Mouse (Mus musculus): Measurements from ENCODE around the gene Cbx5. TPM values are rescaled to one million over a fixed set of nuclear protein-coding genes. Genes with fewer than 3 reads are reported as not detected.

Gene Cbx5
- total RNA-seq, 1 experiment from 2014 or later: 88.5 TPM

GRCm38 (mm10) chr15:103144176-103144575, 95.4 kb downstream of the Cbx5 start:
- no peak for DNase-seq

Small RNAs within 50 kb of the gene (microRNA-seq; reads per million reads assigned to microRNA genes)
- gene Mir148b: 139 to 207 reads per million in 2 experiments

Other genes starting within 250 kb of the Cbx5 start
- gene Hoxc8, start 249.2 kb downstream of the Cbx5 start, total RNA-seq (2021): 21.5 and 26.7 TPM in 2 replicates
- gene Hoxc6, start 241.6 kb downstream of the Cbx5 start, total RNA-seq (2021): 59.4 and 68.1 TPM in 2 replicates
- gene Hoxc4, start 220.9 kb downstream of the Cbx5 start, total RNA-seq (2021): 7.3 and 8.4 TPM in 2 replicates
- gene Smug1, start 72.7 kb downstream of the Cbx5 start, total RNA-seq (2021): 12.1 and 19.9 TPM in 2 replicates
- gene Hnrnpa1, start 616 bp upstream of the Cbx5 start, total RNA-seq (2021): 210 and 212 TPM in 2 replicates
- 0.58 TPM in 1 of 2 replicates, not detected in the other for gene Nfe2, start 18.6 kb upstream of the Cbx5 start, total RNA-seq (2021)
- gene Copz1, start 32.9 kb upstream of the Cbx5 start, total RNA-seq (2021): 143 and 145 TPM in 2 replicates
- not detected in 2 replicates for gene Gpr84, start 70.8 kb upstream of the Cbx5 start, total RNA-seq (2021)
- 8.8 and 9.1 TPM in 2 replicates for gene Zfp385a, start 100.3 kb upstream of the Cbx5 start, total RNA-seq (2021)
- gene Itga5, start 126.9 kb upstream of the Cbx5 start, total RNA-seq (2021): 35.5 and 45.9 TPM in 2 replicates
- not detected in 2 replicates for gene Gtsf1, start 190.7 kb upstream of the Cbx5 start, total RNA-seq (2021)
- gene Gtsf2, start 208.7 kb upstream of the Cbx5 start, total RNA-seq (2021): not detected in 2 replicates
- gene Nckap1l, start 214.0 kb upstream of the Cbx5 start, total RNA-seq (2021): 2.5 and 3.0 TPM in 2 replicates

All from adrenal gland, postnatal 25 days (tissue).